Mouse (Mus musculus): ENCODE results near the gene Kdm2a.

DNA sequence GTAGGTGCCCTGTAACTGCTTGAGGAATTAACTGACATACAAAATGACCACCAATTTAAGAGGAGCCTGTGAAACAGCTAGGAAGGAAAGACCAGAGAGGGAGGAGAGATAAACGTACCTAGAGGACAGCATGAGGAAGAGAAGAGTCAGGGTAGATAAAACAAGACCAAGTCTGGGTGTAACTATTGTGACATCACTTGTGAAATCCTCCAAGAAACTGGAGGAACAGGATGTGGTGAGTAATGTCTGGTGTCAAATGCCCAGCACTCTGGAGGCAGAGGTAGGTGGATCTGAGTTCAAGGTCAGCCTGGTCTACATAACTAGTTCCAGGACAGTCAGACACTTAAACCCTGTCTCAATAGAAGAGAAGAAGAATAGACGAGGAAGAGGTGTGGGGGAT is 11.0 kb upstream of the Kdm2a start:
- no peak for TF ChIP-seq POLR2A (IDR thresholded peaks at IDR 0.05; ENCODE audit: insufficient read depth, low read length)
- TF ChIP-seq CTCF (IDR thresholded peaks at IDR 0.05; ENCODE audit: low read depth, low read length) = no peak
- TF ChIP-seq EP300 (IDR thresholded peaks at IDR 0.05; ENCODE audit: insufficient read depth, low read depth, low read length) = no peak
